Mouse (Mus musculus): Measurements from ENCODE around the gene Elfn1.

GRCm38 (mm10) chr5:139991531-139991930 lies 83.8 kb downstream of the Elfn1 start:
- TF ChIP-seq CTCF (IDR thresholded peaks at IDR 0.05; ENCODE audit: low read depth, low read length) (no peak), GATA1 (IDR thresholded peaks at IDR 0.05; ENCODE audit: borderline replicate concordance, low read length) (no peak)
